Mouse (Mus musculus) spleen, adult 2 months (tissue): ENCODE data around the gene Ccdc57. TPM values are rescaled to one million over a fixed set of nuclear protein-coding genes. Genes with fewer than 3 reads are reported as not detected.
A peak's percentile ranks its signal among the peaks of the same experiment; 100 is the strongest.

Experiments used
- DNase-seq, 2 experiments: peaks; one replicate each; pipeline versions ENCODE4 v3.0.0 to v3.0.0-alpha.2; 2012 to 2021; ENCODE audit warnings: low spot score in 2 of 2, low read depth in 1 of 2
- H3K27ac ChIP-seq: fragments of 200-500 bp; 2 replicates; pipeline ENCODE4 v1.5.1; 2012; ENCODE audit warnings: low read length, inconsistent platforms; ENCODE audit not compliant: insufficient read depth
- H3K27me3 ChIP-seq: fragments of 200-500 bp; 2 replicates; pipeline ENCODE4 v1.6.1; 2012; ENCODE audit warnings: mild to moderate bottlenecking, moderate library complexity, low read length, inconsistent platforms; ENCODE audit not compliant: control insufficient read depth, insufficient read depth
- H3K36me3 ChIP-seq: fragments of 200-500 bp; 2 replicates; pipeline ENCODE4 v1.6.1; 2012; ENCODE audit warnings: mild to moderate bottlenecking, low read length, inconsistent platforms; ENCODE audit not compliant: control insufficient read depth, insufficient read depth
- H3K4me1 ChIP-seq: fragments of 200-500 bp; 2 replicates; pipeline ENCODE4 v1.6.1; 2011; ENCODE audit warnings: inconsistent platforms; ENCODE audit not compliant: control insufficient read depth, insufficient read depth, insufficient read length
- H3K4me3 ChIP-seq: fragments of 200-500 bp; 2 replicates; pipeline ENCODE4 v1.5.1; 2011; ENCODE audit warnings: mild to moderate bottlenecking, inconsistent platforms; ENCODE audit not compliant: insufficient read depth, insufficient read length; ENCODE audit errors: extremely low read depth
- CTCF ChIP-seq: fragments of 200-500 bp; IDR thresholded peaks from 2 replicates; pipeline ENCODE4 v1.5.1; 2011; ENCODE audit warnings: mild to moderate bottlenecking, inconsistent platforms; ENCODE audit not compliant: insufficient read depth, insufficient read length, insufficient replicate concordance; ENCODE audit errors: extremely low read depth
- POLR2A ChIP-seq: fragments of 200-500 bp; IDR thresholded peaks from 2 replicates; pipeline ENCODE4 v1.6.1; 2011; ENCODE audit warnings: low read depth, low read length, inconsistent platforms
- WGBS: fragments of 180-500 bp; shearing (Covaris S2); methylation state at CpG from one replicate; pipeline ENCODE4 v1.1.7; 2018; 5-methylcytosine and 5-hydroxymethylcytosine counted together
- polyA plus RNA-seq: library from polyadenylated mRNA; depleted of rRNA; stranded (reverse); fragments of >200 nt; gene quantifications from 2 replicates; pipeline ENCODE4 v1.2.3, GENCODE M21; 2012

The Ccdc57 gene
- polyA plus RNA-seq, 1 experiment: 0.78 TPM

DNA sequence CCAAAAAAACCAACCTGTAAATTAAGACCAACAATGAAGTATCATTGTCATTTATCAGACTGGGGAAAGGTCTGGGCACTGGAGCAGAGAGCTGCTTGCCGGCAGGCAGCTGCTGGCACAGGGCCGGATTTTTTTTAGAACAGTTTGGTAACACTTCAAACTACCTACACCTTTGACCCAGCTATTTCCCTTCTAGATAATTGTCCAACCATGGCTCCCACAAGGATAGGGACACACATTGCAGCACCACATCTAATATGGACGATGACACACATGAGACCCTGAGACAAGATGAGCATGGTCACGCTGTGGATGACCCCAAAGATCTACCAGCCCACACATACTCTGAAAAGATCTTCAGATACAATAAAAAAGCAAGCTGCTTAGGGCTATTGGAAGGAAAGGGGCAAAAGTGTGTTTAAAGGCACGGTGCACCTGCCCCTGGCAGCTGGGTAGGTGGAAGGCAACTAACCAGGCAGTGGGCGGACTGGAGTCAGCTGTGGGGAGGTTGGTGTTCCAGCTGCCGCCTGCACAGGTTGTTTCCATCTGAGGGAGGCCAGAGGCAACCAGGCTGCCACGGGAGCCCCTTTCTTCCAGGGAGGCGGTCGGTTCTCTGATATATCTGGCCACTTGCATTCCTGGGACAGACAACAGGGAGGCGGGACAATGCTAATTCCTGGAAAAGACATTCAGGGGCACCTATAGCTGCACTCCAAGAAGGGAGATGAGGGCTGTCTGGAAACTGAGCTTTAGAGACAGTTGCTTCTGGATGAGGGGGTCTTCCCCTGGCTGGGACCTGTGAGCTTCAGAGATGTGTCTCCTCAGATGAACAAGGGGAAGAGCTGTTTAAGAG, 80.4 kb downstream of the Ccdc57 start:
- peak overlapping the region; percentile 19; the same call in 1 of the 2 replicates for H3K27ac ChIP-seq
- TF ChIP-seq CTCF (no peak), POLR2A (no peak)
- WGBS: 78% methylated on average over 11 of the region's 11 CpGs
- no peaks in the 10 kb centered on the region for H3K36me3 ChIP-seq
- H3K27me3 ChIP-seq: no peaks in the 10 kb centered on the region
- no peak overlapping the region for H3K4me3 ChIP-seq
- H3K4me1 ChIP-seq: peaks cover 7% of the 10 kb centered on the region; the same call in 1 of the 2 replicates
- DNase-seq: no peak

GRCm38 (mm10) chr11:120851582-120851981, 81.1 kb downstream of the Ccdc57 start:
- 80% methylated on average over 2 of the region's 2 CpGs for WGBS

DNA sequence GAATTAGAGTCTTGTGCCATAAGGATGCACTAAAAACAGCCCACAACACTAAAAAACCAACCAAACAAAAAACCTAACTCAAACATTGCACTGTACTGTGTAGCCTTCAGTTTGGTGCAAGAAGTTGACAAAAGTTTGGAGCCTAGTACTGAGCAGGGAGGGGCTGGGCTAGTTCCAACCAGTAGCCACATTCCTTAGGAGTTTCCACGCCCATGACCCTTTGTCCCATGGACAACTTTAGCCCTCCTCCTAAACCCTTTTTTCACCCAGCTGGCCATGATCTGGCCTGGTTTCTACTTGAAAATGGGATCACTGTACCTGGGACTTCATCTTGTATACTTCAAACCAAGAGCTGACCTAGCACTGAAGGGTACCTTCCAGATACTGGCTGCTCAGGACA, 81.5 kb downstream of the Ccdc57 start:
- TF ChIP-seq CTCF (no peak), POLR2A (no peak)
- Histone ChIP-seq H3K36me3 (no peaks in the 10 kb centered on the region), H3K27ac (no peak overlapping the region; the same call in 1 of the 2 replicates), H3K4me3 (no peak overlapping the region), H3K27me3 (no peaks in the 10 kb centered on the region), H3K4me1 (peaks cover 7% of the 10 kb centered on the region; the same call in 1 of the 2 replicates)
- WGBS: 79% methylated on average over 1 of the region's 1 CpGs
- no peak for DNase-seq

More at GRCm38 (mm10) chr11:120851582-120851981, 81.1 kb downstream of the Ccdc57 start:
- H3K4me1 ChIP-seq: peaks cover 7% of the 10 kb centered on the region; the same call in 1 of the 2 replicates
- no peak overlapping the region for H3K4me3 ChIP-seq
- no peaks in the 10 kb centered on the region for H3K36me3 ChIP-seq
- no peak for DNase-seq
- TF ChIP-seq POLR2A (no peak), CTCF (no peak)
- H3K27ac ChIP-seq: no peak overlapping the region
- H3K27me3 ChIP-seq: no peaks in the 10 kb centered on the region

- no peaks in the 10 kb centered on the region for H3K27me3 ChIP-seq
- TF ChIP-seq CTCF: no peak
- no peak for TF ChIP-seq POLR2A
- H3K4me1 ChIP-seq: peaks cover 7% of the 10 kb centered on the region; the same call in 1 of the 2 replicates
- 48% methylated on average over 2 of the region's 2 CpGs for WGBS
- H3K4me3 ChIP-seq: no peak overlapping the region
- no peak overlapping the region; the same call in 1 of the 2 replicates for H3K27ac ChIP-seq
- DNase-seq: peak in 1 of 2 experiments; percentile 13
- H3K36me3 ChIP-seq: no peaks in the 10 kb centered on the region
Measured at GRCm38 (mm10) chr11:120850331-120851030, 82.2 kb downstream of the Ccdc57 start.

DNA sequence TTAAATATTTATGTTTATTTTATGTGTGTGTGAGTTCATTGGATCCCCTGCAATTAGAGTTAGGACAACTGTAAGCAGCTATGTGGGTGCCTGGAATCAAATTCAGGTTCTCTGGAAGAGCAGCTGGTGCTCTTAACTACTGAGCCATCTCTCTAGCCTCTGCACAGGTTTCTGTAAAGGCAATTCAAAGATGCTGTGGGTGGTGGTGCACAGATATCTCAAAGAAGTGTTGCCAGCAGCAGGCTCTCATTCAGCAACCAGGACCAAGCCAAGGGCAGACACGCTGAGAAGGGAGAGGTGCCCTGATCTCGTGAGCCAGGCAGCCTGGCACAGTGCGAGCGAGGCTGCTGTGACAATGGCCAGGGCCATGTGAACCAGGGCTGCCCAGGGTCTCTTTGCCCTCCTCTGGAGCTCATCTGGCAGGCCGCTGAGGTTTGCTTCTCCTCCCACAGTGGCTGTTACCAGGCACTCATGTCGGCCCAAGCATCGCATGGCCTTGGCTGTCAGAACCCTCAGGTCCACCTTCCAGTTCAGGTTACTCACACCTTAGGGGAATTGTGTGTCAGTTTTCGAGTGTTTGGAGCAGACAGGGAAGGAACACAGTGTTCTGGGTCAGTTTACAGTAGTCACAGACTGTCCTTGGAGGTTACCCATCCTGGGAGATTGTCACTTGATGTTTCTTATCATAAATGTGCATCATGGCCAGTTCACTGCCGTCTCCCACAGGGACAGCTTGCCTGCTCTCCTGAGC, 85.8 kb downstream of the Ccdc57 start:
- peaks cover 7% of the 10 kb centered on the region; the same call in 1 of the 2 replicates for H3K4me1 ChIP-seq
- no peak for DNase-seq
- WGBS: 93% methylated on average over 9 of the region's 9 CpGs
- H3K27ac ChIP-seq: no peak overlapping the region
- H3K4me3 ChIP-seq: no peak overlapping the region
- H3K36me3 ChIP-seq: no peaks in the 10 kb centered on the region
- TF ChIP-seq POLR2A (no peak), CTCF (no peak)
- H3K27me3 ChIP-seq: no peaks in the 10 kb centered on the region

DNA sequence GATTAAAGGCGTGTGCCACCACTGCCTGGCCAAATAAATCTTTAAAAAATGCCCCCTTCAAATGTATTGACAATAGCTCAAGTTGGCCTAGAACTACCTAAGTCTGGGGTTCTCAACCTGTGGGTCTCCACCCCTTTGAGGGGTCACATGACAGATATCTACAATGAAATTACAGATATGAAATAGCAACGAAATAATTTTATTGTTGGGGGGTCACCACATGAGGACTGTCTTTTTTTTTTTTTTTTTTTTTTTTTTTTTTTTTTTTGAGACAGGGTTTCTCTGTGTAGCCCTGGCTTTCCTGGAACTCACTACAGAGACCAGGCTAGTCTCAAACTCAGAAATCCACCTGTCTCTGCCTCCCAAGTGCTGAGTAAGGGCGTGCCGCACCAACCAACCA, 88.3 kb downstream of the Ccdc57 start:
- Histone ChIP-seq H3K4me3 (no peak overlapping the region), H3K4me1 (no peaks in the 10 kb centered on the region), H3K27me3 (no peaks in the 10 kb centered on the region), H3K27ac (no peak overlapping the region), H3K36me3 (no peaks in the 10 kb centered on the region)
- TF ChIP-seq POLR2A: no peak
- TF ChIP-seq CTCF: no peak
- WGBS: 90% methylated on average over 4 of the region's 4 CpGs
- no peak for DNase-seq
